Mouse (Mus musculus) CH12.LX (cell line): ENCODE results near the gene Tsc22d2. TPM values are rescaled to one million over a fixed set of nuclear protein-coding genes. Genes with fewer than 3 reads are reported as not detected.
"Not testable (repeated sequence)": the region's sequence is repeated elsewhere in the genome, so short reads cannot be mapped to it uniquely, and the experiment has no call there.

Source experiments
- DNase-seq: peaks from one replicate; pipeline ENCODE4 v3.0.0-alpha.2; 2013; ENCODE audit errors: extremely low read depth
- H3K27ac ChIP-seq: 2 replicates; pipeline ENCODE4 v1.5.1; 2012; ENCODE audit warnings: low read depth, mild to moderate bottlenecking, control low read depth, moderate library complexity; ENCODE audit not compliant: insufficient read depth
- H3K27me3 ChIP-seq: replicated peaks from 2 replicates; pipeline ENCODE3; 2012; ENCODE audit warnings: inconsistent platforms
- H3K36me3 ChIP-seq, 2 experiments: replicated peaks in 1 of 2; 2 replicates each; pipeline versions ENCODE3 to v1.6.1; 2012; ENCODE audit warnings: inconsistent platforms in 1 of 2, low read length in 1 of 2, mild to moderate bottlenecking in 1 of 2, mixed read lengths in 1 of 2, moderate library complexity in 1 of 2; ENCODE audit not compliant: control insufficient read depth in 1 of 2, insufficient read depth in 1 of 2
- H3K4me1 ChIP-seq, 2 experiments: 2 replicates each; pipeline ENCODE4 v1.6.1; 2012; ENCODE audit warnings: inconsistent platforms in 1 of 2, moderate library complexity in 1 of 2; ENCODE audit not compliant: insufficient read depth in 2 of 2, control insufficient read depth in 1 of 2
- H3K4me2 ChIP-seq: 2 replicates; pipeline ENCODE4 v1.6.1; 2012; ENCODE audit warnings: low read depth, mild to moderate bottlenecking, control low read depth; ENCODE audit not compliant: poor library complexity, insufficient read depth, severe bottlenecking
- H3K4me3 ChIP-seq, 3 experiments: fragments of 150-350 bp in 1 of 3; sonication (generic) in 1 of 3; replicated peaks in 1 of 3; 2 replicates each; pipeline versions ENCODE3 to v1.5.1; 2011 to 2012; ENCODE audit warnings: low read depth in 2 of 3, low read length in 2 of 3, mild to moderate bottlenecking in 2 of 3, moderate library complexity in 2 of 3, control low read depth in 1 of 3, improper control_type of control experiment in 1 of 3, inconsistent platforms in 1 of 3, mixed read lengths in 1 of 3; ENCODE audit not compliant: poor library complexity in 1 of 3
- H3K79me2 ChIP-seq: replicated peaks from 2 replicates; pipeline ENCODE4 v1.6.1; 2012; ENCODE audit warnings: mild to moderate bottlenecking, moderate library complexity; ENCODE audit not compliant: control insufficient read depth, poor library complexity, insufficient read depth, severe bottlenecking; ENCODE audit errors: extremely low read depth
- H3K9ac ChIP-seq: 2 replicates; pipeline ENCODE4 v1.6.1; 2012; ENCODE audit warnings: low read depth, mild to moderate bottlenecking, control low read depth, moderate library complexity; ENCODE audit not compliant: insufficient read depth
- H3K9me3 ChIP-seq: replicated peaks from 2 replicates; pipeline ENCODE3; 2012; ENCODE audit warnings: low read length, inconsistent platforms, mixed read lengths
- CTCF ChIP-seq, 2 experiments: IDR thresholded peaks in 1 of 2; conservative IDR thresholded peaks in 1 of 2; 2 replicates each; pipeline ENCODE4 v1.5.1; 2011 to 2012; ENCODE audit warnings: low read depth in 2 of 2, low read length in 2 of 2, improper control_type of control experiment in 1 of 2, inconsistent platforms in 1 of 2, mild to moderate bottlenecking in 1 of 2, moderate library complexity in 1 of 2
- IRF4 ChIP-seq: IDR thresholded peaks from 2 replicates; pipeline ENCODE4 v1.6.1; 2014; ENCODE audit warnings: low read depth, mild to moderate bottlenecking, inconsistent platforms, low read length, improper control_type of control experiment
- MXI1 ChIP-seq: IDR thresholded peaks from 2 replicates; pipeline ENCODE4 v1.6.1; 2011; ENCODE audit warnings: mild to moderate bottlenecking, low read depth, low read length, improper control_type of control experiment
- MYC ChIP-seq: IDR thresholded peaks from 2 replicates; pipeline ENCODE4 v1.6.1; 2011; ENCODE audit warnings: low read depth, mild to moderate bottlenecking, improper control_type of control experiment, low read length
- PAX5 ChIP-seq: IDR thresholded peaks from 2 replicates; pipeline ENCODE4 v1.6.1; 2012; ENCODE audit warnings: low read length, inconsistent platforms, mixed read lengths
- RAD21 ChIP-seq: IDR thresholded peaks from 2 replicates; pipeline ENCODE4 v1.6.1; 2011; ENCODE audit warnings: low read depth, mild to moderate bottlenecking, low read length, improper control_type of control experiment, moderate library complexity
- SMC3 ChIP-seq: IDR thresholded peaks from 2 replicates; pipeline ENCODE4 v1.6.1; 2011; ENCODE audit warnings: low read depth, low read length, improper control_type of control experiment
- TCF12 ChIP-seq: IDR thresholded peaks from 2 replicates; pipeline ENCODE4 v1.6.1; 2014; ENCODE audit warnings: low read depth, mild to moderate bottlenecking, inconsistent platforms, low read length, improper control_type of control experiment
- ZNF384 ChIP-seq: IDR thresholded peaks from 2 replicates; pipeline ENCODE4 v1.6.1; 2012; ENCODE audit warnings: low read depth, low read length, improper control_type of control experiment, inconsistent platforms
- dilution Hi-C: fragments of 300-500 bp; cut with MboI; formaldehyde crosslinking; loops from 2 replicates; pipeline ENCODE4 v1.14.3; 2020; ENCODE audit warnings: low sequenced_read_pairs; ENCODE audit not compliant: extremely low pct_unique_long_range_greater_than_20kb, extremely low pct_ligation_motif_present
- in situ Hi-C: fragments of 300-500 bp; cut with MboI; formaldehyde crosslinking; loops from 3 replicates; pipeline ENCODE4 v1.14.3; 2019; ENCODE audit warnings: low sequenced_read_pairs, low pct_ligation_motif_present, low pct_unique_long_range_greater_than_20kb, mixed read lengths
- polyA plus RNA-seq: library from polyadenylated mRNA; unstranded; fragments of >175 nt; gene quantifications from 2 replicates; pipeline ENCODE4 v1.2.1, GENCODE M21; 2012; ENCODE audit warnings: low read depth; ENCODE audit not compliant: insufficient read length
- total RNA-seq, 2 experiments: library from RNA; depleted of rRNA; stranded (reverse); fragments of 300-350 nt in 1 of 2; fragments of >200 nt in 1 of 2; gene quantifications; 2 replicates each; pipeline ENCODE4 v1.2.3; 2012 to 2014

Gene Tsc22d2
- total and polyA plus RNA-seq, 3 experiments, result 9.0 to 17.4 (median 12.9) TPM

GRCm38 (mm10) chr3:58475298-58475697 lies 60.8 kb downstream of the Tsc22d2 start:
- H3K9me3 ChIP-seq, H3K79me2 ChIP-seq, H3K9ac ChIP-seq, H3K4me3 ChIP-seq, H3K4me2 ChIP-seq, DNase-seq, H3K4me1 ChIP-seq, H3K27me3 ChIP-seq, H3K27ac ChIP-seq, H3K36me3 ChIP-seq, dilution Hi-C loops: not testable (repeated sequence)
- in situ Hi-C loops, result loop anchor here (25.0 kb wide), 1 partner anchor 638 kb away; the partner anchor contains the start of gene Pfn2
- peak; percentile 66 for TF ChIP-seq ZNF384

GRCm38 (mm10) chr3:58478755-58479455 lies 64.4 kb downstream of the Tsc22d2 start:
- Histone ChIP-seq H3K27ac (no peak overlapping the region), H3K27me3 (no peaks in the 10 kb centered on the region), H3K4me2 (no peak overlapping the region), H3K9me3 (no peaks in the 10 kb centered on the region), H3K4me3 (no peak overlapping the region), H3K36me3 (no peaks in the 10 kb centered on the region), H3K9ac (no peak overlapping the region), H3K79me2 (no peaks in the 10 kb centered on the region), H3K4me1 (no peaks in the 10 kb centered on the region)
- DNase-seq, result no peak
- TF ChIP-seq PAX5 (no peak), IRF4 (no peak), TCF12 (no peak)
- dilution Hi-C loops, result no loop called here
- in situ Hi-C loops, result loop anchor here (25.0 kb wide), 1 partner anchor 642 kb away; the partner anchor contains the start of gene Pfn2

- dilution Hi-C loops, result no loop called here
Observed at GRCm38 (mm10) chr3:58485883-58486282, 71.4 kb downstream of the Tsc22d2 start.

More at GRCm38 (mm10) chr3:58485883-58486282, 71.4 kb downstream of the Tsc22d2 start:
- peaks cover 8% of the 10 kb centered on the region for H3K9me3 ChIP-seq
- no peaks in the 10 kb centered on the region for H3K36me3 ChIP-seq
- H3K9ac ChIP-seq, result no peak overlapping the region
- no peak overlapping the region for H3K4me3 ChIP-seq
- no peak overlapping the region for H3K4me2 ChIP-seq
- in situ Hi-C loops, result loop anchor here (25.0 kb wide), 1 partner anchor 649 kb away; the partner anchor contains the start of gene Pfn2
- H3K79me2 ChIP-seq, result no peaks in the 10 kb centered on the region
- TF ChIP-seq CTCF (conservative IDR thresholded peaks at IDR 0.05 in 1 of 2, IDR thresholded peaks at IDR 0.05 in 1 of 2; ENCODE audit: low read depth in 2 of 2, low read length in 2 of 2) (peak; percentile 66 to 67), RAD21 (peak; percentile 61), SMC3 (peak; percentile 45), MXI1 (no peak), MYC (peak; percentile 72; the same call in 1 of the 2 replicates)
- H3K27ac ChIP-seq, result no peak overlapping the region
- peaks cover 0 to 1% of the 10 kb centered on the region in 2 experiments; a peak in 1 of 4 replicates for H3K4me1 ChIP-seq
- peak; percentile 55 for DNase-seq
- no peaks in the 10 kb centered on the region for H3K27me3 ChIP-seq
